Mouse (Mus musculus): ENCODE measurements around the gene Stk38.

Gene Stk38

DNA sequence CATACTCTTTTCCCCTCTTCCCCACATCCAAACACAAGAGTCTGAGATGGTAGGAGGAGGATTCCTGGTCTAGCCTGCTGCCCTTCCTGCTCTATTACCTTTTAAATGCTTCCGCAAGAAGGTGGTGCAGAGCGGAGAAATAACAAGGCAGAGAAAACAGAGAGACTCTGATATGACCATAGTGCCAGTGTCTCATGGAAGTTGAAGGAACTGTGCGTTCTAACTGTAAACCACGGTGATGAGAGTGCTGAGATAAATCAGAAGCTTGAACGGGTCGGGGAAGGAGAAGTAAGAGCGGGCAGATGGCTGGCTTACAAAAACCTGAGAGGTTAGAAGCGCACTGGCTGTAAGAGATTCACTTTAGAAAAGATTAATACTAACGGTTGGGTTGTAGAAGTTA is 53.4 kb downstream of the Stk38 start:
- no peak for DNase-seq (ENCODE audit: low read depth, low spot score)

DNA sequence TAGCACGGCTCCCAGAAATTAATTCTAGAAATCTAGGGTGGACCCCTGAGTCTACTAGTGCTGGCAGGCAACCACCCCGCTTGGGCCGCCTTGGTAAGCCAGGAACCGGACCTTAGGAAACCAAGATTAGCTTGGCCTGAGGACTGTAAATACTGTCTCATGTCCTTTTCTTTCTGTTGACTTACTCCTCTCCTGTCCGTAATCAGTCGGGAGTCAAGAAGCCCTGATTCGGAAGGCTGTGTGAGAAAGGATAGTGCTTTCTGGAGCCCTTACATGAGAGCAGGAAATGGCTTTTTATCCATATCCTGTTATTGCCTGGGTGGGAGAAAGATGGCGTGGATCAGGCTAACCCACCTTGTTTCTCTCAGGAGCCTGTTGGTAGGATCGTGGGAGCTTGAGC is 54.5 kb downstream of the Stk38 start:
- peak; percentile 23 for DNase-seq (ENCODE audit: low read depth, low spot score)

DNA sequence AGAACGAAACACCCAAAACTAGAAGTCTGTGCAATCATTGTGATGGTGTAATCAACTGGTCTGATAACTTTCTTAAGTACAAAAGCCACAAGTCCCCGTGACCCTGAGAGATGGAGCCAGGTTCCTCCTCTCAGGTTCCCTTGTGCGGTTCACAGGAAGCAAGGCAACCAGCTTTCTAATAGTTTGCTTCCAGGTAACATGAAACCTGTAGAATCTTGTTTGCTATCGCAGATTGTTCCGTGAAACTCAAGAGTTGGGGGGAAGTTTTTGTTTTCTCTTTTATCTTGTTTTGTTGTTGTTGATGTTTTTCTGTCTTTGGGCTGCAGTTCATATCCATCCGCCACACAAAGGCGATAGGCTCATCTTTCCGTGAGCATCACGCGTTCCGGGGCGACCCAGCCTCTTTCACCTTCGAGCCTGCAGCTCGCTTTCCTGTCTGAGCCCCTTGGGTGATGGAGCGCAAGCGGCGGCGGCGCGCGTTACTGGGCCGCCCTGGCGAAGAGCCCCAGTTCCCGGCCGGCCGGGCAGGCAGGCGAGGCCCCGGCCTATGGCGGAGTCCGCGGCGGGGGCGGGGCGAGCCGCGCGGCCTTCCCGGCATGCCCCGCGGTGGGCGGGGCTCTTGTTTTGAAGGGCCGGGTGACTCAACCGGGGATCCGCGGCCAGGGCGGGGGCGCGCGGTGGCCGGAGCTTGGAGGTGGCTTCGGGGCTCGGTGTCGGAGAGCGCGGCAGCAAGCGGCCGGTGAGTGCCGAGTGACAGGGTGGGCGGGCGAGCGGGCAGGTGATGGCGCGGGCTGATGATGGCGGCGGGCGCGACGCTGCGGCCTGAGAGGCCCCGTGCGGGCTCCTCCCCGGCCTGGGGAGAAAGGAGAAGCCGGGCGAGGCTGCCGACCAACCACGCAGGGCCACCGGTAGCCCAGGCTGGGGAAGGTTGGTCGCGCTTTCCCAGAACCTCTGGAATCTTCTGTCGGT is 55.7 kb downstream of the Stk38 start, which contains the start of gene Kctd20:
Kctd20 (plus strand) TSS at position 120 of the 969 bp plus-strand sequence.
- DNase-seq (ENCODE audit: low read depth, low spot score) = peak; percentile 95

DNA sequence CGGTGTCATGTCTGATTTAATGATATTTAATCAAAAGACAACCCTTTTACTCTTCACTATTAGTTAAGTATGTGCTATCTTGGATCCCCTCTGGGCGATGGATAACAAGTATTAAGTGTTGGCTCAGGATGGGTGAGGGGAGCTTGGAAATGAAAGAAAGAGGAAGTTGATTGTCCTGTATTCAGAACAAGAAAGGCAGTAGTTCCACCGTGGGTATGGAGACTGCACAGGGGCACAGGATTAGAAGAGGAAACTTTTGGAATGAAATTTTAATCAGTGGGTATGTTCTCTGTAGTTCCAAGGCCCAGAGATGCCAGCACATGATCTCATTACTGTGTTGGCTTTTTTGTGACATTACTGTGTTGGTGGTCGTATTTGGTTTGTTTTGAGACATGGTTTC is 57.0 kb downstream of the Stk38 start:
- no peak for DNase-seq (ENCODE audit: low read depth, low spot score)

GRCm38 (mm10) chr17:28948661-28949060 is 59.1 kb downstream of the Stk38 start:
- no peak for DNase-seq (ENCODE audit: low read depth, low spot score)

- DNase-seq (ENCODE audit: low read depth, low spot score) = no peak
These were observed 60.5 kb downstream of the Stk38 start for GRCm38 (mm10) chr17:28947011-28947939.

DNA sequence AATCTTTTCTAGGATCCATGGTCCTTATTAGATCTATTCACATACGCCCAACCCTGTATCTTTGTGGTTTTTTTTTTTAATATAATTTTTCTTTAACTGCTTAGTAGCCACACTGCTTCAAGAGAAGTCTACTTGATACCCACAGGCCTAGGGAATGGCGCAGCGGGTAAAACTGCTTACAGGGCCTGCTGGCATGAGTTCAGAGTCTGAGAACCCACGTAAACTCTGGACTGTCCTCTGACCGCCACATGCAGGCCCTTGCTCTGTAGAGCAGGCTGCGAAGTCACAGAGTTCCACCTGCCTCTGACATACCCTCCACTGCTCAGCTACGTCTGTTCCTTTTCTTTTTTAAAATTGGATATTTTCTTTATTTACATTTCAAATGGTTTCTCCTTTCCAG is 63.3 kb downstream of the Stk38 start:
- DNase-seq (ENCODE audit: low read depth, low spot score) = no peak

GRCm38 (mm10) chr17:28943740-28944139 is 64.1 kb downstream of the Stk38 start, which contains the start of gene Pxt1:
Pxt1 (minus strand) TSS chr17:28943840.
- DNase-seq (ENCODE audit: low read depth, low spot score) = no peak

DNA sequence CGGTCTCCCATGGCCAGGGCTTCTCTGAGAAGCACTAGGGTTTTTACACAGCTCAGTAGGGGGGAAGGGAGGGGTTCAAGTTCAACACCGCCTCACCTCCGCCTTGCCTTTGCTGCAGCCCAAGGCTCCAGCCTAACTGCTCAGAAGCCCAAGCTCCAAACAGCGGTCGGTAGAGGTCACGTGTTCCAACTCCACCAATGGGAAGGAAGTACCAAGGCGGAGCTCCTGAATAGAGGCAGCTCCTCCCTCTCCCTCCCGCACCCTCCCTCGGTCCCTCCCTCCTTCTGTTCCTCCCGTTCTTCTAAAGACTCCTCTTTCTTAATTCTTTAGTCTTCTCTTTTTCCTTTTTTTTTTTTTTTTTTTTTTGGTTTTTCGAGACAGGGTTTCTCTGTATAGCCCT is 65.7 kb downstream of the Stk38 start:
- DNase-seq (ENCODE audit: low read depth, low spot score) = no peak

DNA sequence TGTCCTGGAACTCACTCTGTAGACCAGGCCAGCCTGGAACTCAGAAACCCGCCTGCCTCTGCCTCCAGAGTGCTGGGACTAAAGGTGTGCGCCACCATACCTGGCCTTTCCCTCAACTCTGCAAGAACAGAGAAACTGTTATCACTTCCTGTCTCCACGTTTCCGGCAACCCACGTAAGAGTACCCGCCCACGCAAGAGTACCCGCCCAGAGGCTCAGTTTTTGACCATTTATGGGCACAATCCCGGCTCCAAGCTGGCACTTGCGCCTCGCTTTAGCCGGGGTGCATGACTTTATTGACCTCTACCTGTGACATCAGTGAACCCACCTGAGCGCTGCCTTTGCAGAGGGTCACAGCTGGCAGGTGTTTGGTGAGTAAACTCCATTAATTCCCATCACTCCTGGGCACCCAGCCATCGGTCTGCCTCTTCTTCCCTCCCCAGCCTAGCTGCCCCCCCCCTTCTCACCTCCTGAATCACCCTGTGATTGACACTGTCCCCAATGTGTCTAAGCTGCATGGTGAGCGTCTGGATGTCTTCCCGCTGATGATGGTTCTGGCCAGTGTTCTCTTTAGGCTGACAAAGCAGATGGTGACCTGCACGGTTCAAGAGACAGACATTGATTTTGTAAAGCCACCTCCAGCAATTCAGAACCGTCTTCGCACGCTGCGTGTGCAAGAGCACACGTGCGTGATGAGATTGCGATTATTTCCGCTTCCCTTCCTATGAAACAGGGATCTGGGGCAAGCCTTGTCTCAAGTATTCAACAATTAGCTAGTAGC is 66.8 kb downstream of the Stk38 start:
- no peak for DNase-seq (ENCODE audit: low read depth, low spot score)

DNA sequence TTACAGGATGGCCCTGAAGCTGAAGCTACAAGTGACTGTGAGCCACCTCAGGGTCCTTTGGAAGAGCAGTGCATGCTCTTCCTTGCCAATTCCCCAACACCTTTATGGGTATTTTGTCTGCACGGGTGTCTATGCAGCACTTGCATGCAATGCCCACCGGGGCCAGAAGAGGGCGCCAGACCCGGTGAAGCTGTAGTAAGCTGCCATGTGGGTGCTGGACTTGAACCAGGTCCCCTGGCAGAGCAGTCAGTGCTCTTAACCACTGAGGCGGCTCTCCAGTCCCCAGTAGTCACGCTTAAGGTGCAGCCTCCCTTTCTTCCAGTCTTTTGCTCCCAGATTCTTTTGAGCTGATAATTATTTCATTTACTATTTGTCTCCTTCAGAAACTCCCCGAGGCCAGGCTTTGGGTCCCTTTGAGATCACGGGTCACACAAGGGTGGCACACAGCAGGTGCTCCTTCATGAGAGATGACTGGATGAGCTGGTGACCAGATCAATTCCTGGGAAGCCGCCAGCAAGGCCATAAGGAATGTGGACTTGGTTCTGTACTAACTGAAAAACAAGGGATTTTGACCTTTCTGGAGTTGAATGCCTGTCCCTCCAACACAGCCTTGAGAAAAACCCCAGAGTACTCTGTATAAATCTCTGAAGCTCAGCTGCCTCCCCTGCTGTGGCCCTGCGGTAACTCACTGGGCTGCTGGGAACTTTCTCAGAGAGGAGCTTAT is 71.0 kb downstream of the Stk38 start:
- DNase-seq (ENCODE audit: low read depth, low spot score) = peak; percentile 59

DNA sequence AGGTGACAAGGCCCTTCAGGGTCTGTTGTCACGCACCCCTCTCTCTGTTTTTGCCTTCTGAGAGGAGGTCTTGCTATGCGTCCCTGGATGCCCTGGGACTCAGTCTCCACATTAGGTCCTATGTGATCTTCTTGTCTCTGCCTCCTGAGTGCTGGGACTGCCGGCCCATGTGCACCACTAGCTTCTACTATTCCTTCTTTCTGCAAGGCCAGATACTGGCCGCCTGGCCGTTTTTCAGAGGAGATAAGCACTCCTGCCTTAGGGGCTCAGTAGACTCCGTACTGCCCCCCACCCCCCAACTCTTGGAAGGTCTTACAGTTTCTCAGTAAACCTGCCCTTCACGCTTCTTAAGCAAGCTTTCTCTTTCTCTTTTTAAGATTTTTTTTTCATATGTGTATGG is 71.7 kb downstream of the Stk38 start:
- no peak for DNase-seq (ENCODE audit: low read depth, low spot score)

- no peak for DNase-seq (ENCODE audit: low read depth, low spot score)
These were observed 73.5 kb downstream of the Stk38 start for GRCm38 (mm10) chr17:28934120-28934916.

GRCm38 (mm10) chr17:28932274-28932673 is 75.5 kb downstream of the Stk38 start:
- no peak for DNase-seq (ENCODE audit: low read depth, low spot score)

- no peak for DNase-seq (ENCODE audit: low read depth, low spot score)
These were observed 76.2 kb downstream of the Stk38 start for GRCm38 (mm10) chr17:28931436-28932211.

DNA sequence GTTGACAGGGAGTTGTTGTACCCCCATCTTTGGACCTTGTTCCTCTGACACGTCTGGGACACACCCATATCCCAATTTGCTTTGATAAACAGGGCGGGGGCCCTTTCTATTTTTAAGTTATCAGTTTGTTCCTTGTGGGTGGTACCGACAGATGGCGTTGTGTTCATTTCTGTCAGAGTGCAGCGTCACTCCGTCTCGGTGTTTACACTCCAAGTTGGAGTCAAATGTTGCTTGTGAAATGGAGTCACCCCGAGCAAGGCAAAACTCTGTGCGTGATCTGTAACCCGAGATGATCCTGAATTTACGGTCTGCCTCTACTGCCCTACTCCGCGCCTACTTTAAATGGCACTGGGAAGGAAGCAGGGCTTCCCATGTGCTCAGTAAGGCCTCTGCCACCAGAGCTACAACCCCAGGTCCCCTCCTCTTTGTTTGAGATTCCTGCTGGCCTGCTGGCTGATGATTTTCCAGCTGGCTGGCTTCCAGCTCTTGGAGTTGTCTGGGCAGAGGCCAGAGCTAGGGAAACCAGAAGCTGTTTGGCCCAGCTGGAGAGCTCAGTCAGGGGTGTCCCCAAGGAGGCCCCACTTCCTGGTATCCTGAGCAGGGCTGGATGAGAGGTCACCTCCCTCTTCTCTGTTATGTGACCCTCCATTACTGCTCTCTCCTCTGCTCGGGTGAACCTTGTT is 77.3 kb downstream of the Stk38 start:
- DNase-seq (ENCODE audit: low read depth, low spot score) = no peak

DNA sequence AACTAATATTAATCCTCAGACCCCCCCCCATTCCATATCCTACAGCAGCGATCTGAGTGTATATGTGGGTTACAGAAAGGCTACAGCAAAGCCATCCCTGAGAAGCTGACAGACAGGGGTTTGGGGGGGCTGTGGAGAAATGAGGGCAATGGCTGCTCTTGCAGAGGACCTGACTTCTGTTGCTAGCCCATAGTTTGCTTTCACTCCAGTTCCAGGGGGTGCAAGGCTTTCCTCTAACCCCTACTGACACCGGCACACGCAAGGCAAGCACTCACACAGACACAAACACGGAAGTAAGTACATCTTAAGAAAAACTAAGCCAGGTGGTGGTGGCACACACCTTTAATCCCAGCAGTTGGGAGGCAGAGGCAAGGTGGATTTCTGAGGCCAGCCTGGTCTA is 78.4 kb downstream of the Stk38 start:
- DNase-seq (ENCODE audit: low read depth, low spot score) = no peak

- no peak for DNase-seq (ENCODE audit: low read depth, low spot score)
These were observed 79.8 kb downstream of the Stk38 start for GRCm38 (mm10) chr17:28928004-28928403.

Data from CD4-positive helper T cell, adult 2 months (primary cell).